Mouse (Mus musculus) midbrain, embryonic 11.5 days (tissue): ENCODE results near the gene Nacad. TPM values are rescaled to one million over a fixed set of nuclear protein-coding genes. Genes with fewer than 3 reads are reported as not detected.
A peak's percentile ranks its signal among the peaks of the same experiment; 100 is the strongest.

Experiments used
- ATAC-seq: fragments of 200-750 bp; cut with Nextera tagmentation; 2 replicates; pipeline ENCODE4 v1.8.0; 2017; ENCODE audit warnings: moderate TSS enrichment, moderate library complexity; ENCODE audit not compliant: low FRiP score
- DNase-seq: peaks from one replicate; pipeline ENCODE4 v3.0.0; 2015; ENCODE audit warnings: low spot score; ENCODE audit errors: missing footprints
- H3K27ac ChIP-seq: fragments of 300-500 bp; sonication (generic); 2 replicates; pipeline ENCODE4 v1.5.1; 2014; ENCODE audit warnings: low read depth, low read length
- H3K27me3 ChIP-seq: fragments of 300-500 bp; sonication (generic); 2 replicates; pipeline ENCODE4 v1.6.1; 2014; ENCODE audit warnings: mild to moderate bottlenecking, low read length, moderate library complexity, mixed read lengths; ENCODE audit not compliant: control insufficient read depth, insufficient read depth
- H3K36me3 ChIP-seq: fragments of 300-500 bp; sonication (generic); 2 replicates; pipeline ENCODE4 v1.6.1; 2014; ENCODE audit warnings: mild to moderate bottlenecking, low read length, moderate library complexity, mixed read lengths; ENCODE audit not compliant: control insufficient read depth, insufficient read depth
- H3K4me1 ChIP-seq: fragments of 300-500 bp; sonication (generic); 2 replicates; pipeline ENCODE4 v1.6.1; 2014; ENCODE audit warnings: low read length; ENCODE audit not compliant: control insufficient read depth, insufficient read depth
- H3K4me2 ChIP-seq: fragments of 300-500 bp; sonication (generic); 2 replicates; pipeline ENCODE4 v1.6.1; 2014; ENCODE audit warnings: mild to moderate bottlenecking, moderate library complexity
- H3K4me3 ChIP-seq: fragments of 300-500 bp; sonication (generic); 2 replicates; pipeline ENCODE4 v1.5.1; 2014; ENCODE audit warnings: low read depth, low read length
- H3K9ac ChIP-seq: fragments of 300-500 bp; sonication (generic); 2 replicates; pipeline ENCODE4 v1.6.1; 2014; ENCODE audit warnings: low read length
- H3K9me3 ChIP-seq: fragments of 300-500 bp; sonication (generic); 2 replicates; pipeline ENCODE4 v1.6.1; 2016; ENCODE audit warnings: low read length; ENCODE audit not compliant: control insufficient read depth
- WGBS: fragments of 180-500 bp; shearing (Covaris S2); extraction: QIAGEN DNeasy Blood & Tissue Kit; methylation state at CpG from one replicate; pipeline ENCODE4 v1.1.7; 2014; 5-methylcytosine and 5-hydroxymethylcytosine counted together
- polyA plus RNA-seq: library from polyadenylated mRNA; unstranded; fragments of >200 nt; fragmentation: Nextera tagmentation; extraction: Ambion mirVana; gene quantifications from 2 replicates; pipeline ENCODE4 v1.2.1, GENCODE M21; 2014

Gene Nacad
- polyA plus RNA-seq, 1 experiment from 2014 or later = 37.1 TPM

DNA sequence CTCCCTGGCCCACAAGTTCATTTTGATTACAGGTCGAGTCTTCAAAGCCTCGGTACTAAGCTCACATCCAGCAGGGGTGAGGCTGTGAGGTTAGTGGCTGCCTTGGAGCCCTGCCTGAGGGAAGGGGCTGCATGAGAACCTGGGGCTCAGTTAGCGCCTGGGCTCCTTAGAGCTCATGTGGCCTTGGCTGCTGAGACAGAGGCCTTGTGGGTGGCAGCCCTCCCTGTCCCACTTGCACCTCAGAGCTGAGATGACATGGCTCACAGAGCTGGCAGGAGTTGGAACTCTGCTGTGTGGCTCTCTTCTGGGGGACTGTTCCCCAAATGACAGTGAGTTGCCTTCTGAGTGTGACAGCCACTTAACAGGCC is 36.5 kb downstream of the Nacad start:
- no peak overlapping the region for H3K9ac ChIP-seq
- H3K4me3 ChIP-seq = no peak overlapping the region
- no peaks in the 10 kb centered on the region for H3K27me3 ChIP-seq
- no peak overlapping the region for H3K4me2 ChIP-seq
- ATAC-seq (peak; percentile 19; the same call in 1 of the 2 replicates), DNase-seq (no peak)
- H3K4me1 ChIP-seq = peaks cover 2% of the 10 kb centered on the region; the same call in 1 of the 2 replicates
- H3K9me3 ChIP-seq = no peaks in the 10 kb centered on the region
- no peak overlapping the region for H3K27ac ChIP-seq
- WGBS = 63% methylated on average over 3 of the region's 3 CpGs
- H3K36me3 ChIP-seq = 0 out of 2 replicates have a peak, but pooled peaks cover 4% of the 10 kb centered on the region

DNA sequence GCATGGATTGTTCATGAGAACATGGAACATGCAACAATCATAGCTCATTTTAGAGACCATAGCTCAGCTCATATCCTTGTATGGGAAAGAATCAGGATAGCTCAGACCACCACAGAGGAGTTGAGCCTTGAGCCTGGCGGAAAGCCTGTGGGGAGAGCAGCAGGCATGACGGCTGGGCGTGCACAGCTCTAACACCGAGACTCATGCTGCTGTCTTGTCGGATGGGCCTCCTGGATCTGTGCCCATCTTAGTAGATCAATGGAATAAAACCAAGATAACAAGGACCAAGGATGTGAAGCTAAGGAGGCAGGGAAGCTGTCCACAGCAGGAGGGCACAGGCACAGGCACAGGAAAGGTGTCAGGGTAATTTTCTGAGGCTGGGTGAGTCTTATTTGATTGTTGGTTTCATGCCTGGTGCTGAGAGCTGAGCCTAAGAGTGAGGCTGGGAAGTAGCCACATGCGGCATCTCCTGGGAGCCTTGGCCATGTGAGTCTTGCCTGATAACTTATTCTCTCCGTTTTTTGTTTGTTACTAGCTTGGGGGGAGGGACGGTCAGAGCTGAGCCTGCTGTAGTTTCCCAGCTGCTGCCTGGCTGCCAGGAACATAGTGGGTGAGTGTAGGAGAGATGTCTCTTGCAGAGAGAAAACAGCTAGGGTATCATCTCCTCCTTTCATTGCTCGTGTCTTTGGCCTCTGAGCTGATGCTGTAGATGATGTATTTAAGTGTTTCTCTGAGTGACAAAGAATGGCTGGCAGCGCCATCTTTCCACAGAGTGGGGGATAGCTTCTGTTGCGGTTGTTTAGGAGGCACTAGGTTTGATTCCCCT is 37.1 kb downstream of the Nacad start:
- no peak overlapping the region for H3K4me3 ChIP-seq
- 0 out of 2 replicates have a peak, but pooled peaks cover 4% of the 10 kb centered on the region for H3K36me3 ChIP-seq
- H3K9me3 ChIP-seq = no peaks in the 10 kb centered on the region
- no peak overlapping the region for H3K4me2 ChIP-seq
- H3K27me3 ChIP-seq = no peaks in the 10 kb centered on the region
- DNase-seq = no peak
- 72% methylated on average over 11 of the region's 11 CpGs for WGBS
- H3K27ac ChIP-seq = no peak overlapping the region
- peak; percentile 27; the same call in 1 of the 2 replicates for ATAC-seq
- peaks cover 2% of the 10 kb centered on the region; the same call in 1 of the 2 replicates for H3K4me1 ChIP-seq
- no peak overlapping the region for H3K9ac ChIP-seq

DNA sequence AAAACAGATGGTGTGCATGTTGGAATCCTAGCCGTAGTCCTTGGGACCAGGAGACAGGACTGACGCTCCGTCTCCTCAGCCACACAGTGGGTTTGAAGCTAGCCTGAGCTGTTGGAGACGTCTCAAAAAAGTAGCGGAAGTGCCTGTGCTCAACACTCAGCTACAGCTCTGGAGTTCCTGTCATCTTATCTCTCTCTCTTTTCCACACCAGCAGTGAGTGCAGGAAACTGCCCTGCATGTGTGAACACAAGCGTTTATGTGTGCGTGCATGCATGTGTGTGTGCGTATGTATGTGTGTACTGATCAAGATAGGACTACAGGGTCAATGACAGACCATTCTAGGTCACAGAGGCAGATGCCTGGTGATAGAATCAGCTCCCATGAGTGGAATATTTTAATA is 37.9 kb downstream of the Nacad start:
- DNase-seq = no peak
- Histone ChIP-seq H3K36me3 (0 out of 2 replicates have a peak, but pooled peaks cover 2% of the 10 kb centered on the region), H3K4me1 (peaks cover 2% of the 10 kb centered on the region; the same call in 1 of the 2 replicates), H3K27ac (no peak overlapping the region), H3K9me3 (no peaks in the 10 kb centered on the region), H3K9ac (no peak overlapping the region), H3K4me3 (no peak overlapping the region), H3K4me2 (no peak overlapping the region), H3K27me3 (no peaks in the 10 kb centered on the region)
- no peak for ATAC-seq
- 86% methylated on average over 8 of the region's 8 CpGs for WGBS

DNA sequence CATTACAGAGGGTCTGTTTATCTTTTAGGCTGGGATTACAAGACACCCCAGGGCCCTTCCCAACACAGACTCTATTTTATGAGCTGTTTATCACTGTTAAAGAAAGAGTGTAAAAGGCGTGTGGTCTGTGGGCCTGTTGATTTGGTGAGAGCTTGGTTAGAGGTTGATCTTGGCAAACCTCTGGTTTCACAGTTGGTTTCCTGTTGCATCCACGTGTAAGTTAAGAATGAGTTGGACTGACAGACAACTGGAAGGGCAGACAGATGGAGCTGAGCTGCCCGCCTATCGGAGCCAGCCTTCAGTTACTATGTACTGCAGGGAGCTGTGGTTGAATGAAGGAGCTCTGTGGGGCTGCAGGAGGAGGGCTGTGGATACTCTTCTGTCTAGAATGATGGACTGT is 39.4 kb downstream of the Nacad start:
- ATAC-seq (no peak), DNase-seq (no peak)
- Histone ChIP-seq H3K36me3 (no peaks in the 10 kb centered on the region), H3K9ac (no peak overlapping the region), H3K27me3 (no peaks in the 10 kb centered on the region), H3K27ac (no peak overlapping the region), H3K4me3 (no peak overlapping the region), H3K4me1 (peaks cover 2% of the 10 kb centered on the region; the same call in 1 of the 2 replicates), H3K4me2 (no peak overlapping the region), H3K9me3 (no peaks in the 10 kb centered on the region)
- WGBS = 94% methylated on average over 4 of the region's 4 CpGs

DNA sequence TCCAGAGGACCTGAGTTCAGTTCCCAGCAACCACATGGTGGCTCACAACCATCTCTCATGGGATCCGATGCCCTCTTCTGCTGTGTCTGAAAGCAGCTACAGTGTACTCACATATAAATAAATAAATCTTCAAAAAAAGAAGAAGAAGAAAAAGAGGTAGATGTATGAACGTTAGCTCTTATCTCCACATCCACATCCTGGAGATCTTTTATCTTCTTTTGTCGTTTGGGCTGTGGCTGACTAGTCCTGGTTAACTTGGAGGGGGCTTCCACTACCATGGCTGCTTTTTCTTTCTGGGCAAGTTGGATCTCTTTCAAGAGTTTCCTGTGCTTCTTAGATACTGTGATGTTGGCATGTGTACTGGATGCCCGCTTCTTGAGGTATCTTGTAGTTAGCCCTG is 42.7 kb downstream of the Nacad start:
- no peaks in the 10 kb centered on the region; the same call in 1 of the 2 replicates for H3K4me1 ChIP-seq
- no peak for ATAC-seq
- 93% methylated on average over 4 of the region's 4 CpGs for WGBS
- no peaks in the 10 kb centered on the region for H3K27me3 ChIP-seq
- H3K4me3 ChIP-seq = no peak overlapping the region
- H3K27ac ChIP-seq = no peak overlapping the region
- H3K4me2 ChIP-seq = no peak overlapping the region
- no peak for DNase-seq
- no peaks in the 10 kb centered on the region for H3K9me3 ChIP-seq
- H3K9ac ChIP-seq = no peak overlapping the region
- no peaks in the 10 kb centered on the region for H3K36me3 ChIP-seq

DNA sequence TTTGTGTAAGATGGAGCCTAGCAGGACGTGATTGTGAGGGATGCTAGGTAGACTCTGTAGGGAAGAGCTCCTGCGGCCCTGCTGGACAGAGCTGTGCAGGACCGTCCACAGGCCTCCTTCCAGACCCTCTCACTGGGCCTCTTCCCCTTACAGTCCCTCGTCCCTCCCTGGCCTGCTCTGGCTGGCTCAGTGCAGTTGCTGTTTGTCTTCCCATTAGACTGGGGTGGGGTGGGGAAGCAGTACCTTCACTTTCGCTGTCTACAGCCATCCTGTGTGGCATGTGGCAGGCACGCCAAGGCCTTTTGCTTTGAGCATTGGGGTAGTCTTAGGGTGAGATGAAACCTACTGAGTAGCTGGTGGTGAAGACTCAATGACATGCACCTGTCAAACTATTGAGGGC is 43.5 kb downstream of the Nacad start:
- Histone ChIP-seq H3K4me2 (no peak overlapping the region), H3K4me1 (no peaks in the 10 kb centered on the region; the same call in 1 of the 2 replicates), H3K4me3 (no peak overlapping the region), H3K9ac (no peak overlapping the region), H3K9me3 (no peaks in the 10 kb centered on the region), H3K27ac (no peak overlapping the region), H3K36me3 (no peaks in the 10 kb centered on the region), H3K27me3 (no peaks in the 10 kb centered on the region)
- 89% methylated on average over 6 of the region's 6 CpGs for WGBS
- ATAC-seq (no peak), DNase-seq (no peak)

DNA sequence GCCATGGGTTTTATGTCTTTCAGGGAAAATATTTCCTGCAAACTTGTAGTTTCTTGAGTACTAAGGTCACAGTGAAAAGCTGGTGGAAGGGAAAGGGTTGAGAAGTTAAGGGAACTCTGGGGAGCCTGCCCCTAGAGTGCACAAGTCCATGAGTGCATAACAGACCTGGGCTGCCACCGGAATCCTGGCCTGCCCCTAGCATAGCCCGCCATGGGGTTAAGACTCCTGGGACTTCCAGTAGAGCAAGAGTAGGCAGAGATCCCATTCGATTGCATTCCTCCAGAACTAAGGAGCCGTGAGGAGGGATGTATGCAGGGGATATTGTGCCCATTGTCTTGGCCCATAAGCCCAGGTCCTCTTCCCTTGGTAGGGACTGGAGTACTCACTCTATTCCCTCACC is 44.4 kb downstream of the Nacad start:
- no peak overlapping the region for H3K4me2 ChIP-seq
- no peak for DNase-seq
- 87% methylated on average over 4 of the region's 4 CpGs for WGBS
- no peak overlapping the region for H3K4me3 ChIP-seq
- H3K9ac ChIP-seq = no peak overlapping the region
- no peak for ATAC-seq
- H3K27me3 ChIP-seq = no peaks in the 10 kb centered on the region
- H3K36me3 ChIP-seq = no peaks in the 10 kb centered on the region
- no peaks in the 10 kb centered on the region; the same call in 1 of the 2 replicates for H3K4me1 ChIP-seq
- H3K27ac ChIP-seq = no peak overlapping the region
- no peaks in the 10 kb centered on the region for H3K9me3 ChIP-seq

DNA sequence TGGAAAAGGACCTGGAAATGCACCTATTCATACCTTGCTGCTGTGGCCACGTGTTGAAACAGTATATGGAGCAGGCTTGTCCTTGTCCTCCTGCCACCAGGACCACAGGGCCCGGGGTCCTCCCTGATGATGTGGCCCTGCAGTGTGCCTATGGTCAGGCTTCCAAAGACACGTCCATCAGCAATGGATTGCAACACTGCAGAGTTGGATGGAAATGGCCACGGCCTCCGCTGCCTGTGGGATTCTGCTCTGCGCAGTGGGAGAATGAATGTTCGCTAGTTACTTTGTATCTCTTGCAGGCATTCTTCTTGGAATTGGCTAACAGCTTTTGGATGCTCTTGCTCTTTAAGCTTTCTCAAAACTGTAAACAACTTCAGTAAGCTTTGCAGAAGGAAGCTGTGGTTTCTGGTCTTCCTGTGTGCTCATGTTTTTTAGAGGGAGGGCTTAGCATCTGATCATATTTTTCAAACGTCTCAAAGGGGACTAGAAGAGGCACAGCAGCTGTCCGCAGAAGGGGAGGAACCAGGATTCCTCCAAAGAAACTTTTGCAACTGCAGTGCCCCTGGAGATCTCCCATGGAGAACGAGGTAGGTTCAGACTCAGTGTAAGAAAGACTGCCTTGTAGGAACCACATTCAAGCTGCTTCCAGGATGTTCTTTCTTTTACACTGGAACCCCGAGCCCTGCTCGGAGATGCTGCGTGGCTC is 45.0 kb downstream of the Nacad start:
- WGBS = 88% methylated on average over 13 of the region's 13 CpGs

DNA sequence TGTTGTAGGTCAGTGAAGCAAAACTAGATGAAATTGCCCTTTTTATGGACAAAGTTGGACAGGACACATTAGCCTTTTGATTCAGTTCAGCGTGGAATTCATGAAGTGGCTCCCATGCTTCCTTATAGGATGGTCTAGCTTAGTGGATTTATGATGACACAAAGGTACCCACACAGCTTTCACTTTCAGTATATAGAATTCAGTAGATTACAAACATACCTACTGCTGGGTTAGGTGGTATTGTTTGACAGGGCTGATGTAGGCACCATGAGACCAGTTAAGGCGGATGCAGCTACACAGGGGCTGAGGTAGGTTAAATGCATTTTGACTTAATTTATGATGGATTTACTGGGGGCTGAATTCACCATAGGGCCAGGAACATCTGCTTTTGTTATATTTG is 45.9 kb downstream of the Nacad start:
- H3K27me3 ChIP-seq = no peaks in the 10 kb centered on the region
- no peak overlapping the region for H3K4me2 ChIP-seq
- no peak overlapping the region for H3K4me3 ChIP-seq
- no peak overlapping the region for H3K27ac ChIP-seq
- ATAC-seq (no peak), DNase-seq (no peak)
- no peak overlapping the region for H3K9ac ChIP-seq
- H3K4me1 ChIP-seq = peaks cover 4% of the 10 kb centered on the region
- WGBS = 94% methylated on average over 2 of the region's 2 CpGs
- H3K9me3 ChIP-seq = no peaks in the 10 kb centered on the region
- H3K36me3 ChIP-seq = no peaks in the 10 kb centered on the region

More for the DNA sequence above, 45.0 kb downstream of the Nacad start:
- Histone ChIP-seq H3K36me3 (no peaks in the 10 kb centered on the region), H3K27ac (no peak overlapping the region), H3K4me1 (no peaks in the 10 kb centered on the region; the same call in 1 of the 2 replicates), H3K4me2 (no peak overlapping the region), H3K9ac (no peak overlapping the region), H3K4me3 (no peak overlapping the region), H3K27me3 (no peaks in the 10 kb centered on the region), H3K9me3 (no peaks in the 10 kb centered on the region)
- ATAC-seq (no peak), DNase-seq (no peak)
